Mouse (Mus musculus): Measurements from ENCODE around the gene Abcc8.
"Not testable (repeated sequence)": the region's sequence is repeated elsewhere in the genome, so short reads cannot be mapped to it uniquely, and the experiment has no call there.

Abcc8 gene

DNA sequence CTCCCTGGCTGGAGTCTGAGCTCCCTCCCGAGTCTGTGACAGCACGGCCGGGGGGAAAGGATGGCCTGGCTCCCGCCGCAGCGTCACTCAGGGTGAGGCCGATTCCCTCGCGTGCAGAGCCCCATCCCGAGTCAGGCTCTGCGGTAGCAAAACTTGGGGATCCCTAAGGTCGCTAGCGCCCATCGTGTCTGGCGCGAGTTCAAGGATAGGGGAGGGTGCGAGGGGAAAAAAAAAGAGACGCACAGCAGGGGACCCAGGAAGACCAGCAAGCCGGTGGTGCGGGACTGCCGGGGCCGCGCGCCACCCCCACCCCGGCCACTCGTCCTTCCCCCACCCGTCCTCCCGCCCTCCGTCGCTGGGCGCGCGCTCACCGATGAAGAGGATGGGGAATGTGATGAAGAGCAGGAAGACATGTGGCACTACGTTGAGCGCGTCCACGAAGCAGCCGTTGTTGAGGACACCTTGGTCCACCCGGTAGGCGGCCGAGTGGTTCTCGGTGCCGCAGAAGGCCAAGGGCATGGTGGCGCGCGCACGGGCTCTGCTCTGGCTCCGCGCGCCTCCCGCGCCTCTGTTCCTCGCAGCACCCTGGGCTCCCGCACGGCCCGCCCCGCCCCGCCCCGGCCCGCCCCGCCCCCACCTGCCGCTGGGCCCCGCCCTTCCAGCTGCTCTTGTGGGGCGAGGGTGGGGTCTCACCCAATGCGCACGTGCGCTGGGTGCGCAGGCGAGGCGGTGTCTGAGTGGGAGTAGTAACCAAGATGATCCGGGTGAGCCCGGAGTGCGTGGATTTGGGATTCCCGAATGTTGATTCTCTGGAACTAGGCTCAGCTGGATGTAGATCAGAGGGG, at the start of gene Abcc8:
Gene Abcc8, minus strand, starts transcription at position 603 of the 845 bp plus-strand sequence.
- no peak for DNase-seq (ENCODE audit: low spot score in 2 of 2)

DNA sequence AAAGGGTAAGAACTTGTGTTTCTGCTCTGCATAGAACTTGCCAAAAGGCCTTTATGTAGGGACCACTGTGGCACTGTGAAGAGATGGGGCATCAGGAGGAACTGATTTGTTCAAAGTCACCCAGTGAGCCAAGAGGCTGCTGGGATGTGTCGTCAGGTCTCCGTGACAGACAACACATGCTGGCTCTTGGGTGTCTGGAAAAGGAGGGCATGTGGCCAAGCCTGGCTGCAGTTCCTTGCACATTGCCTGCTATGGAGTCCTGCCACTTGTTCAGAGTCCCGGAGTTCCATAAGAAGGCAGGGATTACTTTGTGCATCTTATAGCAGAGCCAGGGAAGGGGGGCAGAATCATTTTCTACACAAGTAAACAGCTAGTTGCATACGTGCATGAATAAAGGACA, 47.1 kb upstream of the Abcc8 start:
- DNase-seq (ENCODE audit: low spot score in 2 of 2), result no peak

DNA sequence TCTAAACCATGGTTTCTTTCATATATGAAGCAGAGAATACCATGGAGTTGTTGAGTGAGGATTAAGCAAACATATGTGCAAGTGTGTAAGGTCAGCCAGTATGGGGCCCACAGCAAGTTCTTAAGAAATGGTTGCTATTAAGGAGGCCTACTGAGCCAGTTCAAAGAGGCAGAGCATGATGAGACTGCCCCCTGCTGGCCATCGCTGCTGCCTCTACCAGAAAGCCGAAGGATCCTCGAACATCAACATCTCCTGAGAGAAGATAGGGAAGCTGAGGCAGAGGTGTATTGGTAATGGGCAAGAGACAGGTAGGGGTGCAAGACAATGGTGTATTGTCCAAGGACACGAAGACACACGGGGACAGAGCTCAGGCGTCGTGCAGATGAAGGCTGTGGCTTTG, 46.4 kb upstream of the Abcc8 start:
- DNase-seq (ENCODE audit: low spot score in 2 of 2), result peak; percentile 21 to 24

DNA sequence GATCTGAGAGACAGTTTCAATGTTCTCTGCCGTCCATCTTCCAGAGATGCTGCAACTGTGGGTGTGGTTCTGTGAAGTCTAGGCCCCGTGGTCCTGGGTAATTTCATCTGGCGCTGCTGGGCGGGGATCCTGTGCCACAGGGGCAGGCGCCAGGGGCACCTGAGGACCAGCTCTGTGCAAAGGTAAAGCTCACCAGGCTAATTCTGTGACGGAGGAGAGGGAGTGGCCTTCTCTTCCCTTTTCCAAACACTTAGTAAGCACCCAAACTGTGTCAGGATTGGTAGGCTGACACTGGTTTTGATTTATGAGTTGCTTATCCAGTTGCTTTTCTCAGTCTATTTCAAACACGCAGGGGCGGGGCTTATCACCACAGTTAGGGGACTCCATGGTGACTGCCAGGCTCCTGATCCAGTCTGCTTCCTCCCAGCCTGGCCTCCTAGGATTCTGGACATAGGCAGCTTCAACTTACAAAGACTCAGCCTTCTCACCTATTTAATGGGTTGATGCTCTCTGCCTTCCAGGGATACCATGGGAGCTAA, 40.8 kb upstream of the Abcc8 start:
- DNase-seq (ENCODE audit: low spot score in 2 of 2), result no peak

DNA sequence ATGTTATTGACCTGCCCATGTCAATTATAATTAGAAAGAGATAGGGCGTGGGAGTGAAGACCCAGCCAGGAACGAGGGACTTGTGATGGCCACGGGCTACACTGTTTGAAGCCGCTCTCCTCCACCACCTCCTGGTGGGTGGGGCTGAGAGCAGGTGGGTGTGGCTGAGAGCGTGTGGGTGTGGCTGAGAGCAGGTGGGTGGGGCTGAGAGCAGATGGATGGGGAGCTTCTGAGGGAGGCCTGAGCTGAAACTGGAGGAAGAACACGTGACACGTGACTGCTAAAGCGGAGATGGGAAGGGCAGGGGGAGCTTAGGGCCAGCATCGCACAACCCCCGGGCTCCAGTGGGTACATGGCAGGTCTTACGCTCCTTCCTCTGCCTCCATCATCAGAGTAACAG, 38.6 kb upstream of the Abcc8 start:
- DNase-seq (ENCODE audit: low spot score in 2 of 2), result no peak

DNA sequence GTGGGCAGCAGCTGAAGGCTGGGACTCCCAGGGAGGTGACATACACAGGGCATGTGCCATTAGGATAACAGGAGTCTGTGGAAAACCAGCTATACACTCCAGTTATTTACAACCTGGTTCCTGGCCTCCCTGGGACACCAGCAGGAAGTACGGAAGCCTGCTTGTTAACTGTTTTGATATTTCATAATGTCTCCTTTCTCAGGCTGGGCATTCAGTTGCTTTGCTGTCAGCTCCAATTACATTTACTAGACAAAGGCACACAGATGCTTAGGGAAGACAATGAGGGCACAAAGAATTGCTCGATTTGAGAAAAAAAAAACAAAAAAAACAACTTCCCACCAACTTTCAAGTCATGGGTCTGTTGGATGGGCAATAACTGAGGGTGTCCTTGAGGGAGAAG, 36.6 kb upstream of the Abcc8 start:
- DNase-seq (ENCODE audit: low spot score in 2 of 2), result no peak

DNA sequence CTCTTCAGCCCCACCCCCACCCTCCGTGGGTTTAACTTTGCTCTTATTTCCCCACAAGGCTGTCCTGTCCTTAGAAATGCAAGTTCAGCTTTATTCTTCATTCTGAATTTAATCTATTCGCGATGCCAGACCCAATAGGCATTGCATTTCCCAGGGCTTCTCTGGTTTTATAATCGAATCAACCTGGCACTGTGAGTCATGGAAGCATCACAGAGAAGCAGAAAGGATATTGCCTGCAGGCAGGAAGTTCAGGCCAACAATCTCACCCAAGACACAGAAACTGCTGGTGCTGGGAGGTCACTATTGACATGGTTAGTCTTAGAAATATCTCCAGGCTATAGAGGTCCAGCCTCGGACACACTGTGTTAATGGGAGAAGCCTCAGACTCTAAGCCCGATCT, 30.4 kb upstream of the Abcc8 start:
- DNase-seq (ENCODE audit: low spot score in 2 of 2), result no peak

DNA sequence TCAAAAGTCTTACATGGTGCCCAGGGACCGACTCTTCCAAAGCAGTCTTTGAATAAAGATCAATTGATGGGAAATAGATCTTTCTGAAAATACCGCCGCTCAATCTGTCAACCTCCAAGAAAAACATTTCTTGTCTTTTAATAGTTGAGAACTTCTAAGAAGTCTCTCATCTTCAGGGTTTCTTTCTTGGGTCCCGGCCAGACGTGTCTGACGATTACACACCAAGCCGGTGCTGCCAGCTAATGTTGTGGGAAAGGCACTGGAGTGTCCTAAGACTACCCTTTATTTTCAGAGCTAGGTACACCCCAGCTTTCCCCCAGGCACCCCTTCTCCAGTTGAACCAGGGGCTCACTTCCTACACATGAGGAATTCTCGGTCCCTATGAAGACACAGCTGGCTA, 28.3 kb upstream of the Abcc8 start:
- no peak for DNase-seq (ENCODE audit: low spot score in 2 of 2)

DNA sequence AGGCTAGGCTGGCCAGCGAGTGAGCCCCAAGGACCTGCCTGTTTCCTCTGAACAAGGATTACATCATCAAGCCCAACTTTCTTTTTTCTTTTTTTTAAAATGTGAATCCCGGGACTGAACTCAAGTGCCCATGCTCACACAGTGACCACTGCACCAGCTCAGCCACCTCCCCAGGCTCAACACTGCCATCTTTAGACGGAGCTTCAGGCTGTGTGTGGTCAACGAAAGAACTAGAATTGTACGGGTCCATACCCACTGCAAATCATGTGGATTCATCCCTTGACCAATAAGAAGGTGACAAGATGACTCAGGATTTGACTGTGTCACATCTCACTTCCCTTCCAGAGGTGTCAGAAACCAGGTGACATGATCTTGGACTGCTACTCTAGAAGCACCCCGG, 24.9 kb upstream of the Abcc8 start:
- DNase-seq (ENCODE audit: low spot score in 2 of 2), result no peak

DNA sequence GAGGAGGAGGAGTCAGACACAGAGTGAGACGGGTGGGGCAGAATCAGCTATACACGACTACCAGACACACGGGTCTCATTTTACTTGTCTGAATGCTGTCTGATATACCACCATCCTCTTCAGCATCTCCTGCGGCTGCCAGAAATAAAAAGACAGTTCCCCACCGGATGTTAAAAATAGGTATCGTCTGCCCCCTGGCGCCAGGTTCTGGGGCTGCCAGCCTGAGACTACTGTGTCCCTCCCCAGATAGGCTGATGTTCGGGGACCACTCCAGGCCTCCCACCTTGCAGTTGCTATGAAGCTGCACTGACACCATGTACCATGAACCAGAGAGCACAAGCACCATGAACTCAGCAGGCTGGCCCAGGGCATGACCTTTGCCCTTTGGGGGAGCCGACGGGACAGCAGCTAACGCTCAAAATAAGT, 24.2 kb upstream of the Abcc8 start:
- DNase-seq (ENCODE audit: low spot score in 2 of 2), result peak; percentile 4 to 19

DNA sequence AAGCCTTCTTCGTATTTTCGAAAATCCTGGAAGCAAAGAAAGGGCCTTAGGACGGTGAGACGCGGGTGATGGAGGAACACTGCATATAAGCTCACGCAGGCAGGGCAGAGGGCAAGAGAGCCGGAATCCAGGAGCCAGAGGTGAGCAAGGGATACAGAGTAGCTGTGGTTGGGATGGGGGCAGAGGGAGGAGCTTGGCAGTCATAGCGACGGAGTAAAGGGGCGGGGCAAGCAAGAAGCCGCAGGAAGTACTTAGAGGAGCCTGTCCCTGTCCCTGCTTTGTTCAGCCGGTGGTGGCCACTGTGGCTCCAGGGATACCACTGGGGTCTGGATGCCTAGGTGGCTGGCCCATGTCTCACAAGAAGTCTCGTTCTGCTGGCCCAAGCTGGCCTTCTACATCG, 21.8 kb upstream of the Abcc8 start:
- no peak for DNase-seq (ENCODE audit: low spot score in 2 of 2)

DNA sequence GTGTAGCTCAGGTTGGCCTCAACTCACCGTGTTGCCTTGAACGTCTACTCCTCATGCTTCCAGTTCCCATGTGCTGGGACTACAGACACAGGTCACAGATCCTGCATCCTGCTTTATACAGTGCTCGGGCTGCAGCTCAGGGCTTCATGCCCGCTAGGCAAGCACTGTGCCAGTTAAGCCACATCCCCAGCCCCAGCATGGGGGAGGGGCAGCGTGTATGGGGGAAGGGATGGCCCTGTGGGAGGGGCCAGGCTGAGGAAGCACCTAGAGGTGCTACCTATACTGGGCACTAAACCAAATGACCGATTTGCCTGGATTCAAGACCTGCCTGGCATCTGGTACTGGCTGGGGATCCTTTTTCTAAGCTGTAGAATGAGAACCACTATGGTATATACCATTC, 20.2 kb upstream of the Abcc8 start:
- DNase-seq (ENCODE audit: low spot score in 2 of 2), result no peak

DNA sequence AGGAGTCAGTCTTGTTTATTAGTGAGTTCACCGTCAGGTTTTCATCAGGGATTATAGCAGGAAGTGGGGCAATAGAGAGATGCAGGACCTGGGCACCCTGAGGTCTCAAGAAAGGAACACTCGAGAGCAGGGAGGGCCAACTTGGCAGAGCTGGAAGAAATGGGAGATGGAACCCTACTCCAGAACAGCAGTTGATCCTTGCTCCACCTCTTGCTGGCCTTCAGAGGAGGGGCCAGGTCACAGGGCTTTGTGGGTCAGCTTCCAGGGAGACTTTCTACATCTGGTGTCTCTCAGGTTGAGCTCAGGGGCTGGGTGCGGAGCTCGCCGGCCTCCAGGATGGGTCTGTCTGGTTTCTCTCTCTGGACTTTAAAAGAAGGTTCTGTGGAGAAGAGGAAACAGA, 15.5 kb upstream of the Abcc8 start:
- no peak for DNase-seq (ENCODE audit: low spot score in 2 of 2)

DNA sequence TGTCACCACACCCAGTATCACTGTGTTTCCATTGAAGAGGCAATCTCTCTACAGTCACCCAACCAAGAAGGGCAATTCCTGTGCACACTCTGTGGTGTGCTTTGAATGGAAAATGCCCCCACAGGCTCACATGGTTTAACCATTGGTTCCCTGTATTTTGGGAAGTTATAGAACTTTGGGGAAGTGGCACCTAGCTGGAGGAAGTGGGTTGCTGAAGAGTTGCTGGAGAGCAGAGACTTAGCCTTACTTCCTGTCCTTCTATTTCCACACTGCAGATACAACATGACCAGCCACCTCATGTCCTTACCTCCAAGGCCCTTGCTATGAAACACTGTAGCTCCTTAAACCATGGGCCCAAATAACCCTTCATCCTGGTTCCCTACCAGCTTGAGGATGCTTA, 4.4 kb upstream of the Abcc8 start:
- no peak for DNase-seq (ENCODE audit: low spot score in 2 of 2)

DNA sequence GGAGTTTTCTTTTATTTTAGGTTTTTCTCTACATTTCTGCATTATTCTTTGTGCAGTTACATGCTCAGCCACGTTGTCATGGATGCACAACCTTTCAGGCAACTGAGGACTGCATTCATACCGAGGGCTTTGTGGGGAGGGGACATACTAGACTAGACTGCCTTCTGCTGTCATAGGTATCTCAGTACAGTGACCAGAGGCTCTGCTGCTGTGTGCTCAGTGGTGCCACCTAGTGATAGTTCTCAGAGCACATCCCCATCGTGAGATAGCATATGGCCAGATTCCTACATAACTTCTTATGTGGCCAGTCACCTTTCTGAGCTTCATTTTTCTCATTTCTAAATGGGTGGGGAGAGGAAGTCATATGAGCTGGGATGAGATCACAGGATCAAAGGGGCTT, 1.8 kb upstream of the Abcc8 start:
- DNase-seq (ENCODE audit: low spot score in 2 of 2), result peak; percentile 12 to 22

DNA sequence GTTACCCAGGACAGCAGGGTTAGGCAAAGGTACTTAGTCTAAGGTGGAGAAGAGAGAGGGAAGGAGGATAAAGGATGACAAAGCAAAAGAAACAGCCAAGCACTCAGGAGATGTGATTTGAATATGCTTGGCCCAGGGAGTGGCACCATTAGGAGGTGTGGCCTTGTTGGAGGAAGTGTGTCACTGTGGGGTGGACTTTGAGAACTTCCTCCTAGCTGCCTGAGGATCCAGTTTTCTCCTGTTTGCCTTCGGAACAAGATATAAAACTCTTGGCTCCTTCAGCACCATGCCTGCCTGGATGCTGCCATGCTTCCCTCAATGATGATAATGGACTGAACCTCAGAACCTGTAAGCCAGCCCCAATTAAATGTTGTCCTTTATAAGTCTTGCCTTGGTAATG, 10.9 kb downstream of the Abcc8 start:
- not testable (repeated sequence) for DNase-seq (ENCODE audit: low spot score in 2 of 2)

DNA sequence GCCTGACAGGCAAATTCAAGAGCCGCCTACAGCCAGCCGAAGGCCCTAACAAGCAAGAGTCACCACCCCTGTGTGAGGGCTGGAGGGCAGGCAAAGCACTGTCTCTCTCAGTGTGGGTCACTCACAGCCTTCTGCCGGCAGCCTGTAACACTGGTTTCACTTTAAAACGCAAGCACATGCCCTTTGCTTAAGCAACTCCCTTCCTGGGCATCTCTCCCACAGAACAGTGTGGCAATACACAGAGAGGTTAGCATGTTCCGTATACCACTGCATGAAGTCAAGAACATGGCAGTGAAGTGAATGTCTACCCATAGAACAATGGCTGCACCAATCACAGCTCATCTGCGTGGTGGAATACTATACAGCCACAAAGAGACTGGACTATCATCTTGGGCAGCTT, 11.4 kb downstream of the Abcc8 start:
- peak in 1 of 2 experiments; percentile 16 for DNase-seq (ENCODE audit: low spot score in 2 of 2)

DNA sequence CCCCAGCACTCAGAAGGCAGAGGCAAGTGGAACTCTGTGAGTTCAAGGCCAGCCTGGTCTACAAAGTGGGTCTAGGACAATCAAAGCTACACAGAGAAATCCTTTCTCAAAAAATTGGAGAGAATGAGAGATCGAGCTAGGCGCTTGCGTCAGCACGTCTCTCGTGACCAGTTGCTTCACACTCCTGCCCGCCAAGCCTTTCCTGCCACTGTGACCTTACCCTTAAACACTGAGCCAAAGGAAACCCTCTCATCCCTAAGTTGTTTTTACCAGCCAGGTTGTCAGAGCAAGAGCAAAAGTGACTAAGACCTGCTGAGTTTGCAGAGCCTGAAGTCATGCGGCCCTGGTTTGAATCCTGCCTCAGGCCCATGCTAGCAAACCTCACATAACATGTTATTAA, 11.9 kb downstream of the Abcc8 start:
- peak in 1 of 2 experiments; percentile 45 for DNase-seq (ENCODE audit: low spot score in 2 of 2)

DNA sequence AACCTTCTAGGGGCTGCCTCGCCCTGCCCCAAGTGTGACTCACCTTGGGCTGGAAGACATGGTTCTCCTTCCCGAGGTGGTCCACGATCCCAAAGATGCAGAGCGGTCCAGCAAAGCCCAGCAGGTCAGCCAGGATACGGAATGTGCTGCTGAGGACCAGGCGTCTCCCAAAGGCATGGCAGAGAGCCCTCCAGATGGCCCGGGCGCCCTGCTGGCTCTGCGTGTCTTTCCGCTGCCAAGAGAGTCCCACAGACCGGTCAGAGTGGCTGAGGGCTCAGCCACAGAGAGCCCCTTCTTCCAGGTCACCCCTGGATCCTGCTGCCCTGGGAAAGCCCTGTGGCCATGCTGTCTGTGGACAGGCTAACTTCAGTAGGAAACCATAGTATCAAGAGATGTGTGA, 14.0 kb downstream of the Abcc8 start:
- no peak for DNase-seq (ENCODE audit: low spot score in 2 of 2)

DNA sequence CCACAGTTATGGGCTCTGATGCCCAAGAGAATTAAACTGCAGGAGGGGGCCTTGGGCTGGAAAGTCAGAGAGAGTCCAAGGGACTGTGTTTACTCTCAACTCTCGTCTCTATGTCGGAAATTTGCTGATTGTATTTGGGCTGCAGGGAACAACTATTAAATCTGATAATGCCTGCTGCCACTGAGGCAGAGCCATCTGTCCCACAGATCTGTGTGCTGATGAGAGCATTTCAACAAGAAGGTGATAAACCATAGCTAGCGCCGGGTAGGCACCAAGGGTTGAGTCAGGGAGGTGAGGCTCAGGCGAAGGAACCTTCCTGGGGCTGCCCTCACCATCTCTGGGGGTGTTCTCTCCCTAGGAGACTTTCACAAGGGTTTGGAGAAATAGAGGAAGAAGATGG, 17.1 kb downstream of the Abcc8 start:
- DNase-seq (ENCODE audit: low spot score in 2 of 2), result no peak

DNA sequence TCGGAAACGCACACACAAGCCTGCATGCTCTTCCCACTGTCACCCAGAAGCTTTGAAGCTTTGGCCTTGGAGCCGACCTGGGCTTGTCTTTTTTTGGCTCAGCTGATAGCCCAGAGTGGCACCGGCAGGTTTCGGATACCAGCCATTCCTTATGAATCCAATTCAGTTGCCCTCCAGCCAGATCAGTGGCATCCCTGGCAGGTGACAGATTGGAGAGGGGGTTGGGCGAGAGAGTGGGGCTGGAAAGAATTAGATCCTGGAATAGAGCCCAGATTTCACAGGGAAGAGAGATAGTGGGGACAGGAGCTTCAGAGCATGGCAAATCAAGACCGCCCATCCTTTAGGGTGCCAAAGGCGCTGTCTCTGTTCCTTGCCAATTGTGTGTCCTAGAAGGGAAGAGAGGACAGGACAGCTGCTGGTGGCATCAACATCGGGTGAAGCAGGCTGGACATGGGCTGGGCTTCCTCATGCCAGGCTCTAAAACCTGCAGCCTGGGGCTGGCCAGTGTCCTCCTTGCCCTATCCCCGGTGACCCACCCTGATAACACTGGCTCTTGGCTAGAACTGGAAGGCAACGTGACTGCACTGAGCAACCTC, 17.6 kb downstream of the Abcc8 start:
- DNase-seq (ENCODE audit: low spot score in 2 of 2), result no peak

DNA sequence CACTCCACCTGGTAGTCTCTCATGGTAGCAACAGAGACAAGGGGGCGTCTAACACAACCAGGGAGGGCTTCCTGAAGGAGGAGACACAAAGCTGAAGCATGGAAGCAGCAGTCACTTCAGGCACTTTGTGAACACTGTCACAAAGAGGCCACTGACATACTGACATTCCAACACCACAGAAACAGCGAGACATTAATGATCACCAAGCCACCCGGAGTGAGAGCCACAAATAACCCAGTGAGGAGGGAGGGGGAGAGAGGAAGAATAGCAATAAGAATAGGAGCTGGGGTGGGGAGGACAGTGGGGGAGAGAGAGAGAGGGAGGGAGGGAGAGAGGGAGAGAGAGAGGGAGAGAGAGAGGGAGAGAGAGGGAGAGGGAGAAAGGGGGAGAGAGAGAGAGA, 18.2 kb downstream of the Abcc8 start:
- no peak for DNase-seq (ENCODE audit: low spot score in 2 of 2)

DNA sequence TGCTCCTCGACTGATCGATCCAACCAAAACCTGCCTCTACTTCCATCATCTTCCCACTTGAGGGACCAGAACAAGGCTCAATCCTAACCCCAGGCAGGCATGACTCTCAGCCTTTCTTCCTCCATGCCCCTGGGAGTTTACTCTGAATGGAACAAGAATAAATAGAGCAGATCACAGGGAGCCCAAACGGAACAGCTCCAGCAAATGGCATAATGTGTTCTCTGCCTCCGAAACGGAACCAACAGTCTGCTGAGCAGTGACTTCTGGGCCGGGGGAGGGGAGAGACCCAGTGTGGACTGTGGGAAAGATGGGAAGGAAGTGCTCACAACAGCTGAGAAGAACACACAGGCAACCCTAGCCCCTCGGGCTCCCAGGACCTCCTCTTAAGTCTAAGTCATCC, 22.1 kb downstream of the Abcc8 start:
- no peak for DNase-seq (ENCODE audit: low spot score in 2 of 2)
